Mouse (Mus musculus): ENCODE measurements around the gene Vmn1r176.
"Not testable (repeated sequence)": the region's sequence is repeated elsewhere in the genome, so short reads cannot be mapped to it uniquely, and the experiment has no call there.

The Vmn1r176 gene

GRCm38 (mm10) chr7:23837272-23837671 is at the start of gene Vmn1r176:
Gene Vmn1r176 (minus strand): TSS chr7:23837372.
- DNase-seq (ENCODE audit: low read depth): not testable (repeated sequence)

- not testable (repeated sequence) for DNase-seq (ENCODE audit: low read depth)
These were observed 39.7 kb upstream of the Vmn1r176 start for GRCm38 (mm10) chr7:23876918-23877317.

- not testable (repeated sequence) for DNase-seq (ENCODE audit: low read depth)
These were observed 29.2 kb upstream of the Vmn1r176 start, which contains the start of gene Vmn1r177 for GRCm38 (mm10) chr7:23866349-23866748. Gene Vmn1r177 (minus strand): TSS chr7:23866449.

- not testable (repeated sequence) for DNase-seq (ENCODE audit: low read depth)
These were observed 26.6 kb downstream of the Vmn1r176 start, which contains the start of gene Vmn1r175 for GRCm38 (mm10) chr7:23810543-23810942. Gene Vmn1r175 (minus strand): TSS chr7:23810643.

GRCm38 (mm10) chr7:23784526-23784925 is 52.6 kb downstream of the Vmn1r176 start:
- no peak for DNase-seq (ENCODE audit: low read depth)

Data from c-Kit-positive CD71-positive TER-119-negative erythroid progenitor cells, embryonic 14.5 days (primary cell).